Mouse (Mus musculus): ENCODE data around the gene Klhdc7b. TPM values are rescaled to one million over a fixed set of nuclear protein-coding genes. Genes with fewer than 3 reads are reported as not detected.

Gene Klhdc7b
- polyA plus RNA-seq (2016; fragmentation: Nextera tagmentation; extraction: Ambion mirVana): not detected in 2 replicates

- no peak for ATAC-seq (ENCODE audit: low FRiP score)
- Histone ChIP-seq H3K27me3 (peaks cover 15% of the 10 kb centered on the region), H3K4me2 (no peak within 1 kb of the TSS), H3K4me3 (replicated peaks) (no peak within 1 kb of the TSS), H3K4me1 (no peaks in the 10 kb centered on the region), H3K9ac (no peak within 1 kb of the TSS), H3K36me3 (replicated peaks) (no peaks in the 10 kb centered on the region), H3K27ac (no peak within 1 kb of the TSS), H3K9me3 (no peaks in the 10 kb centered on the region)
- WGBS: 81% methylated on average over 7 of the region's 7 CpGs
Measured at GRCm38 (mm10) chr15:89384617-89385016, at the start of gene Klhdc7b. Gene Klhdc7b (plus strand): TSS chr15:89384917.

GRCm38 (mm10) chr15:89336422-89336821 is 48.3 kb upstream of the Klhdc7b start:
- H3K27me3 ChIP-seq: no peaks in the 10 kb centered on the region
- H3K4me3 ChIP-seq (replicated peaks): no peak overlapping the region
- WGBS: 86% methylated on average over 14 of the region's 14 CpGs
- no peak overlapping the region for H3K9ac ChIP-seq
- H3K36me3 ChIP-seq (replicated peaks): no peaks in the 10 kb centered on the region
- no peaks in the 10 kb centered on the region for H3K4me1 ChIP-seq
- H3K4me2 ChIP-seq: no peak overlapping the region
- ATAC-seq (ENCODE audit: low FRiP score): no peak
- no peak overlapping the region for H3K27ac ChIP-seq
- H3K9me3 ChIP-seq: no peaks in the 10 kb centered on the region

GRCm38 (mm10) chr15:89339696-89340095 is 45.0 kb upstream of the Klhdc7b start:
- WGBS: 85% methylated on average over 2 of the region's 2 CpGs

GRCm38 (mm10) chr15:89340136-89340535 is 44.6 kb upstream of the Klhdc7b start:
- no peaks in the 10 kb centered on the region for H3K36me3 ChIP-seq (replicated peaks)
- no peak for ATAC-seq (ENCODE audit: low FRiP score)
- H3K4me3 ChIP-seq (replicated peaks): no peak overlapping the region
- no peaks in the 10 kb centered on the region for H3K4me1 ChIP-seq
- H3K27me3 ChIP-seq: no peaks in the 10 kb centered on the region
- no peak overlapping the region for H3K9ac ChIP-seq
- H3K9me3 ChIP-seq: no peaks in the 10 kb centered on the region
- no peak overlapping the region for H3K4me2 ChIP-seq
- H3K27ac ChIP-seq: no peak overlapping the region
- WGBS: 89% methylated on average over 3 of the region's 3 CpGs

More at GRCm38 (mm10) chr15:89339696-89340095, 45.0 kb upstream of the Klhdc7b start:
- Histone ChIP-seq H3K9me3 (no peaks in the 10 kb centered on the region), H3K4me3 (replicated peaks) (no peak overlapping the region), H3K9ac (no peak overlapping the region), H3K36me3 (replicated peaks) (no peaks in the 10 kb centered on the region), H3K27ac (no peak overlapping the region), H3K27me3 (no peaks in the 10 kb centered on the region), H3K4me1 (no peaks in the 10 kb centered on the region), H3K4me2 (no peak overlapping the region)
- ATAC-seq (ENCODE audit: low FRiP score): no peak

GRCm38 (mm10) chr15:89341678-89342077 is 43.0 kb upstream of the Klhdc7b start:
- H3K27me3 ChIP-seq: no peaks in the 10 kb centered on the region
- no peak for ATAC-seq (ENCODE audit: low FRiP score)
- no peak overlapping the region for H3K4me2 ChIP-seq
- H3K4me3 ChIP-seq (replicated peaks): no peak overlapping the region
- 36% methylated on average over 1 of the region's 1 CpGs for WGBS
- no peak overlapping the region for H3K27ac ChIP-seq
- H3K36me3 ChIP-seq (replicated peaks): no peaks in the 10 kb centered on the region
- no peak overlapping the region for H3K9ac ChIP-seq
- H3K9me3 ChIP-seq: no peaks in the 10 kb centered on the region
- H3K4me1 ChIP-seq: no peaks in the 10 kb centered on the region

- Histone ChIP-seq H3K4me1 (no peaks in the 10 kb centered on the region), H3K27ac (no peak overlapping the region), H3K27me3 (no peaks in the 10 kb centered on the region), H3K9ac (no peak overlapping the region), H3K36me3 (replicated peaks) (no peaks in the 10 kb centered on the region), H3K4me3 (replicated peaks) (no peak overlapping the region), H3K9me3 (no peaks in the 10 kb centered on the region), H3K4me2 (no peak overlapping the region)
- no peak for ATAC-seq (ENCODE audit: low FRiP score)
- 85% methylated on average over 3 of the region's 3 CpGs for WGBS
Measured at GRCm38 (mm10) chr15:89343325-89343724, 41.4 kb upstream of the Klhdc7b start.

GRCm38 (mm10) chr15:89350447-89350846 is 34.3 kb upstream of the Klhdc7b start:
- H3K36me3 ChIP-seq (replicated peaks): peaks cover 42% of the 10 kb centered on the region
- H3K27ac ChIP-seq: no peak overlapping the region
- 87% methylated on average over 5 of the region's 5 CpGs for WGBS
- H3K4me3 ChIP-seq (replicated peaks): no peak overlapping the region
- no peak overlapping the region for H3K9ac ChIP-seq
- peaks cover 18% of the 10 kb centered on the region for H3K4me1 ChIP-seq
- H3K4me2 ChIP-seq: no peak overlapping the region
- H3K9me3 ChIP-seq: no peaks in the 10 kb centered on the region
- no peak for ATAC-seq (ENCODE audit: low FRiP score)
- H3K27me3 ChIP-seq: no peaks in the 10 kb centered on the region

- H3K9ac ChIP-seq: no peak overlapping the region
- no peaks in the 10 kb centered on the region for H3K9me3 ChIP-seq
- H3K4me2 ChIP-seq: no peak overlapping the region
- H3K36me3 ChIP-seq (replicated peaks): peaks cover 42% of the 10 kb centered on the region
- 89% methylated on average over 15 of the region's 15 CpGs for WGBS
- no peak overlapping the region for H3K27ac ChIP-seq
- H3K4me1 ChIP-seq: peaks cover 18% of the 10 kb centered on the region
- ATAC-seq (ENCODE audit: low FRiP score): no peak
- no peaks in the 10 kb centered on the region for H3K27me3 ChIP-seq
- no peak overlapping the region for H3K4me3 ChIP-seq (replicated peaks)
Measured at GRCm38 (mm10) chr15:89351302-89351701, 33.4 kb upstream of the Klhdc7b start.

GRCm38 (mm10) chr15:89352054-89352453 is 32.7 kb upstream of the Klhdc7b start:
- no peak overlapping the region for H3K4me2 ChIP-seq
- ATAC-seq (ENCODE audit: low FRiP score): no peak
- no peaks in the 10 kb centered on the region for H3K9me3 ChIP-seq
- H3K9ac ChIP-seq: no peak overlapping the region
- H3K27me3 ChIP-seq: no peaks in the 10 kb centered on the region
- no peak overlapping the region for H3K4me3 ChIP-seq (replicated peaks)
- WGBS: 94% methylated on average over 14 of the region's 14 CpGs
- no peak overlapping the region for H3K27ac ChIP-seq
- H3K4me1 ChIP-seq: peaks cover 20% of the 10 kb centered on the region
- H3K36me3 ChIP-seq (replicated peaks): peaks cover 42% of the 10 kb centered on the region

DNA sequence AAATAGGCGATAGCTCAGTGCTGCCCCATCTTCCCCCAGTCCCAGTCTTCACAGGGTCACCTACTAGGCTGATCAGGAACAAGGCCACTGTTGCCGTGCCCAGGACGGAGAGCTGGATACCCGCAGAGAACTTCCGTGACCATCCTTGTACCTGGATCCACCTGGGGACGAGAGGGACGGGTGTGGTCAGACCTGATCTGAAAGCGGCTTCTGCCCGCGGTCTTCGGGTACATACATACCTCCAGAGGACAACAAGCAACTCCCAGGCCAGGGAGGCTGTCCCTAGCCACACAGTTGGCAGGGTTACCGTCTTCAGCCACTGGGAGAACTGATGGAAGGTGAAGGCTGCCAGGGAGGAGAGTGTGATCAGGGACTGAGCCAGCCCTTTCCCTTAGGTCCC is 31.9 kb upstream of the Klhdc7b start:
- no peaks in the 10 kb centered on the region for H3K9me3 ChIP-seq
- no peaks in the 10 kb centered on the region for H3K27me3 ChIP-seq
- no peak overlapping the region for H3K4me3 ChIP-seq (replicated peaks)
- WGBS: 93% methylated on average over 12 of the region's 12 CpGs
- H3K9ac ChIP-seq: 0 out of 2 replicates have a peak overlapping the region, but pooled peaks have one; percentile 17
- ATAC-seq (ENCODE audit: low FRiP score): no peak
- no peak overlapping the region for H3K27ac ChIP-seq
- no peak overlapping the region for H3K4me2 ChIP-seq
- H3K36me3 ChIP-seq (replicated peaks): peaks cover 42% of the 10 kb centered on the region
- peaks cover 27% of the 10 kb centered on the region for H3K4me1 ChIP-seq

GRCm38 (mm10) chr15:89353837-89354236 is 30.9 kb upstream of the Klhdc7b start:
- no peaks in the 10 kb centered on the region for H3K27me3 ChIP-seq
- WGBS: 92% methylated on average over 16 of the region's 16 CpGs
- no peak for ATAC-seq (ENCODE audit: low FRiP score)
- 0 out of 2 replicates have a peak overlapping the region, but pooled peaks have one; percentile 17 for H3K9ac ChIP-seq
- no peak overlapping the region for H3K27ac ChIP-seq
- H3K4me1 ChIP-seq: peaks cover 34% of the 10 kb centered on the region
- peak overlapping the region; percentile 79; the same call in 1 of the 2 replicates for H3K4me3 ChIP-seq (replicated peaks)
- H3K36me3 ChIP-seq (replicated peaks): peaks cover 47% of the 10 kb centered on the region
- H3K4me2 ChIP-seq: peak overlapping the region; percentile 78; the same call in 1 of the 2 replicates
- no peaks in the 10 kb centered on the region for H3K9me3 ChIP-seq

GRCm38 (mm10) chr15:89354455-89354854 is 30.3 kb upstream of the Klhdc7b start:
- Histone ChIP-seq H3K27me3 (no peaks in the 10 kb centered on the region), H3K4me2 (peak overlapping the region; percentile 78), H3K9ac (peak overlapping the region; percentile 90), H3K27ac (no peak overlapping the region), H3K4me3 (replicated peaks) (peak overlapping the region; percentile 79), H3K36me3 (replicated peaks) (peaks cover 47% of the 10 kb centered on the region), H3K9me3 (no peaks in the 10 kb centered on the region), H3K4me1 (peaks cover 39% of the 10 kb centered on the region)
- ATAC-seq (ENCODE audit: low FRiP score): no peak
- WGBS: 91% methylated on average over 7 of the region's 7 CpGs
